Mouse (Mus musculus): ENCODE results near the gene Pde4a. TPM values are rescaled to one million over a fixed set of nuclear protein-coding genes. Genes with fewer than 3 reads are reported as not detected.
A peak's percentile ranks its signal among the peaks of the same experiment; 100 is the strongest.

The Pde4a gene
- polyA plus RNA-seq, 1 experiment from 2014 or later, result 11.3 TPM

DNA sequence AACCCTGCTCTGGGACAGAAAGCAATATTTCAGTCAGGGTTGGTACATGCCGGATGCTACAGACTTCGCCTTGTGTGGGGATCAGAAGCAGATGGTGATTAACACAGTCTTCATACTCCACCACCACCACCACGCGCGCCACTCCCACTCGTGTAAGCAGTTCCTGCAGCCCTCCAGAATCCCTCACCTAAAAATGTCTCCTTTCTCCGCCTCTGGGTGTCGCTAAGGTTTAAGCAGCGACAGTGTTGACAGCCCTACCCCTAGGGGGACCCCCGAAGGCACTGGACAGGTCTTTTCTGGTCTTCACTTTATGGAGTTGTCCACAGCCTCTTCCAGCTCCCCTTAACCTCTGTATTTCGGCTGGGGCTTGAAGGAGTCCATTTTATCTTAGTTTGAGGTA lies 12.8 kb upstream of the Pde4a start:
- 5% methylated on average over 11 of the region's 11 CpGs for WGBS
- Histone ChIP-seq H3K27ac (replicated peaks) (no peak overlapping the region), H3K4me2 (replicated peaks) (peak overlapping the region; percentile 44; the same call in 1 of the 2 replicates), H3K9ac (replicated peaks) (no peak overlapping the region), H3K4me3 (no peak overlapping the region), H3K4me1 (peaks cover 24% of the 10 kb centered on the region), H3K9me3 (no peaks in the 10 kb centered on the region), H3K36me3 (no peaks in the 10 kb centered on the region), H3K27me3 (peaks cover 9% of the 10 kb centered on the region)
- ATAC-seq (ENCODE audit: low FRiP score, low read depth), result no peak

DNA sequence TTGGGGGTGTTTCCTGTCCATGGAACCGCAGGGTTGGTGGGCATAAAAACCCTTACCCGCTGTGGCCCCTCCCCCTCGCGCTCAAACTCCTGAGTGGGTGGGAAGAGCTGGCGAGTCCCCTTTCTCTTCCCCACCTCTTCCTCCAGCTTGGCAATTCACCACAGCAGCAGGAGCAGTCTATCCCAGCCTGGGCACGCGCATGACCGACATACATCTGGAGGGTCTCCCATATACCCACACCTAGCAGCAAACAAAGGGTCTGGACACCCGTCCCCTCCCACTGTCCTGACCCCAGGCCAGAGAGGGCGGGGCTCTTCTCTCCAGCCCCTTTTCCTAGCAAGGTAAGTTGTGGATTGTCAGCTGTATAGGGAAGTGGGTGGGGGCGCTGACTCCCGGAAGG lies 12.2 kb upstream of the Pde4a start:
- H3K4me1 ChIP-seq, result peaks cover 18% of the 10 kb centered on the region
- peaks cover 9% of the 10 kb centered on the region for H3K27me3 ChIP-seq
- H3K4me3 ChIP-seq, result peak overlapping the region; percentile 20
- no peak overlapping the region for H3K27ac ChIP-seq (replicated peaks)
- H3K9me3 ChIP-seq, result 0 out of 2 replicates have a peak, but pooled peaks cover 6% of the 10 kb centered on the region
- 7% methylated on average over 12 of the region's 12 CpGs for WGBS
- peak overlapping the region; percentile 20; the same call in 1 of the 2 replicates for H3K9ac ChIP-seq (replicated peaks)
- no peak for ATAC-seq (ENCODE audit: low FRiP score, low read depth)
- peak overlapping the region; percentile 44 for H3K4me2 ChIP-seq (replicated peaks)
- H3K36me3 ChIP-seq, result no peaks in the 10 kb centered on the region

DNA sequence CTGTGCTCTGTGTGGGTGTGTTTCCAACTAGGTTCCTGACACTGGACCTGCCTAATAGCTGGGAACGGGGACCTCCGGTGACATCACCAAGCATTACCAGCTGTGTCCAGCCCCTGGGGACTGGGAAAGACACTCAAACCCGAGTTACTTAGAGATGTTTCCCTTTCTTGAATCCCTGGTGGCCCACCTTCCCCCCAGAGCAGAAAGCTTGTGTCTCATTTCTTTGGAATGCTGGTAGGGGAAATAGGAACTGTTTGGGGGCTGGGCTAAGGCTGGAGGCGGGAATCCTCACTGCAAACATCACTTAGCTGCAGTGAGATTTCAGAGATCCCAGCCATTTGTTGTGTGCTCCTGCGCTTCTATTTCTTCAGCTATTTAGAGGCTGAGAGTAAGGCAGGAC lies 11.7 kb upstream of the Pde4a start:
- WGBS, result 15% methylated on average over 5 of the region's 5 CpGs
- Histone ChIP-seq H3K4me3 (no peak overlapping the region), H3K27ac (replicated peaks) (no peak overlapping the region)

DNA sequence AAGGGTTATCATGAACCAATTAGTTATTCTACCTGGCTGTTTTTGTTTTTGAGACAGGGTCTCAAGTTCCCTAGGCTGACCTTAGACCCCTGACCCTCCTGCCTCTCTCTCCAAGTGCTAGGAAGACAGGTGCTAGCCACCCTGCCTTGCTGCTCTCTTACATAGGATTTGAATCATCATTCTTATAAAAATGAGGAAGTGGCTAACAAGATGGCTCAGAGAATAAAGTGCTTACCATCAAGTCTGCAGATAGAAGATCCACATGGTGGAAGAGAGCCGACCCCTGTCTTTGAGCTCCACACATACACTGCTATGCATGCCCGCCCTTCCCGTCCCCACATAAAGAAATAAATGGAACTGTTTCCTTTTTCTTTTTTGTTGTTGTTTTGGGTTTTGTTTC lies 10.7 kb upstream of the Pde4a start:
- WGBS, result 85% methylated on average over 3 of the region's 3 CpGs

More for the DNA sequence above, 11.7 kb upstream of the Pde4a start:
- ATAC-seq (ENCODE audit: low FRiP score, low read depth), result no peak
- no peaks in the 10 kb centered on the region for H3K36me3 ChIP-seq
- H3K4me2 ChIP-seq (replicated peaks), result peak overlapping the region; percentile 44
- H3K9ac ChIP-seq (replicated peaks), result no peak overlapping the region
- peaks cover 9% of the 10 kb centered on the region for H3K27me3 ChIP-seq
- peaks cover 13% of the 10 kb centered on the region for H3K4me1 ChIP-seq
- H3K9me3 ChIP-seq, result 0 out of 2 replicates have a peak, but pooled peaks cover 8% of the 10 kb centered on the region

DNA sequence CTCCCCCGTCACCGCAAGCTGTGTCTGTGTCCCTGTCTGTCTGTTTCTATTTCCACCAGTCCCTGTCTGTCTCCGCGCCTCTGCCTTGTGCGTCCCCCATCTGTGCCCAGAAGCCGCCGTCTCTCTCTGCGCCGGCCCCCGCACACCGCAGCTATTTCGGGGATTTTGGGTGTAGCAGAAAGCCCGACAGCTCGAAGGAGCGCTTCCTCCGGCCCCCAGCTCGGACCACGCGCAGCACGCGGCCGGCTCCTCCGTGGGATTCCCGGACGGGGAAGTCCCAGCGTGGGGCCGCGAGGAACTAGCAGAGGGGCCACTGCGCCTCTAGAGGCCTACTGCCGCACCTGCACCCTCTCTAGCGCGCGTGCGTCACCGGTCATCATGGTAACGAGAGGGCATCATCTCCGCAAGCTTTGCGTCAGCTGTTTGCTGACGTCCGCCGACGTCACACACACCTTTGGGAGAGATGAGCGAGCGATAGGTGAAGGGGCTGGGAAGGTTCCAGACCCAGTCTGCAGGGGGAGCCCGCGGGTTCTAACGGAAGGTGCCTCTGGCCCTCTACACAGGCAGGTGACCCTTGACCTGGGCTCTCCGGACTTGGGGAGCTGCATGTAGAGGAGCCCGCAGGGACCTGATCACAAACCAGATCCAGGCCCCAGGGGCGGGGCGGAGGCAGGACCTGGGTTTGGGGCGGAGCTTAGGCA lies 4.2 kb upstream of the Pde4a start:
- Histone ChIP-seq H3K36me3 (no peaks in the 10 kb centered on the region), H3K4me1 (peaks cover 24% of the 10 kb centered on the region), H3K27ac (replicated peaks) (no peak overlapping the region), H3K4me3 (peak overlapping the region; percentile 51), H3K9ac (replicated peaks) (peak overlapping the region; percentile 69), H3K27me3 (peaks cover 57% of the 10 kb centered on the region), H3K9me3 (0 out of 2 replicates have a peak, but pooled peaks cover 8% of the 10 kb centered on the region), H3K4me2 (replicated peaks) (peak overlapping the region; percentile 66)
- WGBS, result under 1% methylated on average over 52 of the region's 52 CpGs
- peak; percentile 47 for ATAC-seq (ENCODE audit: low FRiP score, low read depth)

More for the DNA sequence above, 10.7 kb upstream of the Pde4a start:
- no peak for ATAC-seq (ENCODE audit: low FRiP score, low read depth)
- Histone ChIP-seq H3K4me3 (no peak overlapping the region), H3K27ac (replicated peaks) (no peak overlapping the region), H3K36me3 (no peaks in the 10 kb centered on the region), H3K27me3 (peaks cover 9% of the 10 kb centered on the region), H3K9me3 (0 out of 2 replicates have a peak, but pooled peaks cover 8% of the 10 kb centered on the region), H3K9ac (replicated peaks) (no peak overlapping the region), H3K4me1 (peaks cover 8% of the 10 kb centered on the region), H3K4me2 (replicated peaks) (no peak overlapping the region)

DNA sequence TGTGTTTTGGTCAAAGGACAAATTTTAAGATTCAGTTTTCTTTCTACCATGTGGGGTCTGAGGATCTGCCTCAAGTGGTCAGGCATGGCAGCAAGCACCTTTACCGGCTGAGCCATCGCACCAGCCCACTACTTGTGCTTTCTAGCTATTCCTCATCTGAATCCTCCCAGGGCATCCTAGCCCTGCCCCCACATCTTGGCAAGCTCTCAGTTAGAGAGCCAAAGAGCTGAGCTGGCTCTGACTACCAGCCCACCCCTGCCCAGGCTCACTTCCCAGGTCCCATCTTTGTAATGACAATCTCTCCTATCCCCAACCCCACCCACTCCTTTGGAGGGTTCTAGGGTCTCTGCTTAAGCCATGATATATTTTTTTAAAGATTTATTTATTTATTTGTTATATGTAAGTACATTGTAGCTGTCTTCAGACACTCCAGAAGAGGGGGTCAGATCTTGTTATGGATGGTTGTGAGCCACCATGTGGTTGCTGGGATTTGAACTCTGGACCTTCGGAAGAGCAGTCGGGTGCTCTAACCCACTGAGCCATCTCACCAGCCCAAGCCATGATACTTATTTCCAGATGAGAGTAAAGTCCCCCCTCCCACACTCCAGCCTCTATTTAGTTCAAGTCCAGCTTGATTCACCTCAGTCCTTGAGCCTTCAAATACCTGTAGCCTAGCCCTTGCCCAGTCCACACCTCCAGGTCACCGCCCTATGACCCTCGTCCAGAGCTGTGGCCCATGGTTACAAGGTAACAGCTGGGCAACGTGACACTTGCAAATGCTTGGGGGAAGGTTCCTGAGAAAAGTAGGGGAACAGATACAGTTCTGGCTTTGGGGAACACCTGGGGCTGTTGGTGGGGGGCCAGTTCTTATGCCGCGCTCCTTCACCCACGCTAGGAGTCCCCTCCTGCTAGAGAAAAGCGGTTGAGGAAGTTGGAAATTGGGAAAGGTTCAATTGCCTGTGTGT lies 2.1 kb upstream of the Pde4a start:
- Histone ChIP-seq H3K27ac (replicated peaks) (no peak overlapping the region), H3K9me3 (0 out of 2 replicates have a peak, but pooled peaks cover 2% of the 10 kb centered on the region), H3K4me1 (peaks cover 30% of the 10 kb centered on the region), H3K36me3 (no peaks in the 10 kb centered on the region), H3K27me3 (peaks cover 77% of the 10 kb centered on the region), H3K4me2 (replicated peaks) (no peak overlapping the region), H3K4me3 (no peak overlapping the region), H3K9ac (replicated peaks) (no peak overlapping the region)
- WGBS, result 36% methylated on average over 11 of the region's 11 CpGs
- no peak for ATAC-seq (ENCODE audit: low FRiP score, low read depth)

DNA sequence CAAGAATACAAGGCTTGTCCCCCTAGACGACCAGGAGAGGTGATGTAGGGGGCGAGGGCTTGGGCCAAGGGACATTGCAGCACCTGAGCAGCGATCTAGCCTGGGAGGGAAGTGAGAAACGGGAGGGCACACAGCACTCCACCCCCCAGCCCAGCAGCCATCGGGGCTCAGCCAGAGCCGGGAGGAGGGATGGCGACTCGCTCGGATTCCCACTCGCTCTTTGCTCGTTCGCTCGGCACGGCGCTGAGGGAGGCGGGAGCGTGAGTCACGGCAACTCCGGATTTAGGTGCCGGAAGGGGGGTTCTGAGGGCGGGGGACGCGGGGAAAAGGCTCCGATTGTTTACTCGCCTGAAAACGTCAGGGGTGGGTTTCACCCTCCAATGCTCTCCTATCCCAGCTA lies 1.4 kb upstream of the Pde4a start:
- H3K4me1 ChIP-seq, result peaks cover 33% of the 10 kb centered on the region
- H3K9ac ChIP-seq (replicated peaks), result no peak overlapping the region
- no peak overlapping the region for H3K27ac ChIP-seq (replicated peaks)
- H3K4me2 ChIP-seq (replicated peaks), result no peak overlapping the region; the same call in 1 of the 2 replicates
- peak overlapping the region; percentile 12; the same call in 1 of the 2 replicates for H3K4me3 ChIP-seq
- no peaks in the 10 kb centered on the region for H3K9me3 ChIP-seq
- ATAC-seq (ENCODE audit: low FRiP score, low read depth), result no peak
- H3K36me3 ChIP-seq, result no peaks in the 10 kb centered on the region
- under 1% methylated on average over 26 of the region's 26 CpGs for WGBS
- peaks cover 79% of the 10 kb centered on the region for H3K27me3 ChIP-seq

DNA sequence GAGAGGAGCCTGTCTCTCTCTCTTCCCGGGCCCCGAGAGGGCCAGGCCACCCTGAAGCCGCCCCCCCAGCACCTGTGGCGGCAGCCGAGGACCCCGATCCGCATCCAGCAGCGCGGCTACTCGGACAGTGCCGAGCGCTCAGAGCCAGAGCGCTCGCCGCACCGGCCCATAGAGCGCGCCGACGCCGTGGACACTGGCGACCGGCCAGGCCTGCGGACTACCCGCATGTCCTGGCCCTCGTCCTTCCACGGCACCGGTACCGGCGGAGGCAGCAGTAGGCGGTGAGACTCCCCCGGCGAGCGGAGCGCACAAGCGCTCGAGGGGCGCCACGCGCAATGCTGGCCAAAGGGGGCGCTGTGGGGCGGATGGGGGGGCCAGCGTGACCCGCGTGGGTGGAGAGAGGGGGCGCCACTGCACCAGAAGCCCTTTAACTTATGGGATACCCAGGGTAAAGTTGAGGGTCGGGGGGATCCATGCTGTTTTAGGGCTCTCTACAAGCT lies 488 bp downstream of the Pde4a start:
- peaks cover 32% of the 10 kb centered on the region for H3K4me1 ChIP-seq
- no peak for ATAC-seq (ENCODE audit: low FRiP score, low read depth)
- peak overlapping the region; percentile 41 for H3K4me3 ChIP-seq
- WGBS, result under 1% methylated on average over 46 of the region's 47 CpGs
- H3K27ac ChIP-seq (replicated peaks), result no peak overlapping the region
- peak overlapping the region; percentile 59 for H3K4me2 ChIP-seq (replicated peaks)
- no peaks in the 10 kb centered on the region for H3K9me3 ChIP-seq
- H3K9ac ChIP-seq (replicated peaks), result peak overlapping the region; percentile 21; the same call in 1 of the 2 replicates
- H3K27me3 ChIP-seq, result peaks cover 72% of the 10 kb centered on the region
- no peaks in the 10 kb centered on the region for H3K36me3 ChIP-seq

DNA sequence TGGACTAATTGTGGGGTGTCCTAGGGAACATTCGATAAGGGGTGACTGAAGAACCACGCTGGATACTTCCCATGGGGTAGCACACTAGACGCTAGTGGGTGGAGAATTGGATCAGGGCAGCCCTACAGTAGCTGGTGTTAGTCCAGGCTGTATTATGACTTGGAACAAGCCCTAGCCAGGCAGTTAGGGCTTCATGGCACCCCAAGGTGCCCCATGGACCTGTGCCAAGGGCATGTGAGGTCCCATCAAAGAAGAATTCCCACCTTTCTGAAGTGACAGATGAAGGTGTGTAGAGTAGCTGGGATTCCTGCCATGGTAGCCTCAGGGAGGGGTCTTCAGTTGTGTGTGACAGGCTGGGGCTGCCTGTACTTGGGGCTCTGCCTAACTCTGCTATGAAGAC lies 1.0 kb downstream of the Pde4a start:
- WGBS, result 43% methylated on average over 3 of the region's 3 CpGs
- Histone ChIP-seq H3K27ac (replicated peaks) (no peak overlapping the region), H3K27me3 (peaks cover 70% of the 10 kb centered on the region), H3K4me1 (peaks cover 30% of the 10 kb centered on the region), H3K36me3 (no peaks in the 10 kb centered on the region), H3K9ac (replicated peaks) (no peak overlapping the region), H3K4me2 (replicated peaks) (peak overlapping the region; percentile 59; the same call in 1 of the 2 replicates), H3K4me3 (peak overlapping the region; percentile 41; the same call in 1 of the 2 replicates), H3K9me3 (no peaks in the 10 kb centered on the region)
- no peak for ATAC-seq (ENCODE audit: low FRiP score, low read depth)

DNA sequence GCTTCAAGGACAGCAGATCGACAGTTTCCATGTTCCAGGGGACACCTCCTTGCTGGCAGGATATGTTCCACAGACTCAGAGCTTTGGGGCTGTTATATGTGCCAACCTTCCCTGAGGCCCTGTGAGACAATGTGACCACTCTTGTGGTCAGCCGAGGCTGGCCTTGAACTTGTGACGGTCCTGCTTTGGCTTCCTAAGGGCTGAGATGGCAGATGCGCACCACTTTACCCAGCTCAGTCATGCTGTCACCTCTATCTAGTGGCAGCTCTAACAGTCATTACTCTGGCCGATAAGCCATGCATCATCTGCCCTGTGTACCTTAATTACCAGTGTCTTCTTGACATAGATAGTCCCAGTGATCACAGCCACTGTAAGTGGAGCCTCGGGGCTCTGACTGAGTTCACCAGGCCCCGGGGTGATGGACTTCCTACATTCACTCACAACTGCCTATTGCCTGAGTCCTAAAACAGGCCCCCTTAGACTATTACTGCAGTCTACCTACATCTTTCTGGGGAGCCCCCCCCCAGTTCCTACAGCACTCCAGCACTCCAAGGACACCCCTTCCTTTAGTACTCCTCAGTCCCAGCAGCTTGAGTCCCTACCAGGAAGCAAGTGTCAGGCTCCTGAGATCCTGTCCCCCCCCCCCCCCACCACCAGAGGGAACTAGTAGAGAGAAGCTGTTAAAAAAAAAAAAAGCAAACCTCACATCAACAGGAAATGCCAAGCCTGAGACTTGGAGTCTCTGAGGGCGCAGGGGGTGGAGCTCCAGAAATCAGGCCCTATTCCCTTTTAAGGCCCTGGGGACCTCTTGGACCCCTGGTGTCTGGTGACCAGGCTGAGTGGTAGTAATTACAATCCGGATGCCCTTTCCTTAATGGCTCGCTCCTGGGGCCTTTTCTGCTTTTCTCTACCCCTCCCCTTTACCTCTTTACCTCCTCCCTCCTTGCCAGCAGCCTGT lies 1.9 kb downstream of the Pde4a start:
- peaks cover 67% of the 10 kb centered on the region for H3K27me3 ChIP-seq
- H3K4me1 ChIP-seq, result peaks cover 28% of the 10 kb centered on the region
- ATAC-seq (ENCODE audit: low FRiP score, low read depth), result no peak
- H3K27ac ChIP-seq (replicated peaks), result no peak overlapping the region
- H3K4me2 ChIP-seq (replicated peaks), result peak overlapping the region; percentile 33; the same call in 1 of the 2 replicates
- WGBS, result 72% methylated on average over 10 of the region's 10 CpGs
- H3K36me3 ChIP-seq, result no peaks in the 10 kb centered on the region
- no peaks in the 10 kb centered on the region for H3K9me3 ChIP-seq
- H3K9ac ChIP-seq (replicated peaks), result no peak overlapping the region
- H3K4me3 ChIP-seq, result no peak overlapping the region

Data from midbrain, embryonic 12.5 days (tissue).